Mouse (Mus musculus) liver, embryonic 13.5 days (tissue): ENCODE results near the gene Snrk. TPM values are rescaled to one million over a fixed set of nuclear protein-coding genes. Genes with fewer than 3 reads are reported as not detected.
A peak's percentile ranks its signal among the peaks of the same experiment; 100 is the strongest.

Experiments used
- ATAC-seq: fragments of 200-750 bp; cut with Nextera tagmentation; 2 replicates; pipeline ENCODE4 v1.8.0; 2017; ENCODE audit warnings: low read depth, mild to moderate bottlenecking, moderate number of reproducible peaks, moderate library complexity
- DNase-seq: peaks from one replicate; pipeline ENCODE4 v3.0.0; 2022
- H3K27ac ChIP-seq: fragments of 300-500 bp; sonication (generic); 2 replicates; pipeline ENCODE4 v1.5.1; 2015; ENCODE audit warnings: moderate library complexity, mild to moderate bottlenecking, inconsistent platforms
- H3K27me3 ChIP-seq: fragments of 300-500 bp; sonication (generic); 2 replicates; pipeline ENCODE4 v1.6.1; 2015; ENCODE audit warnings: mild to moderate bottlenecking, inconsistent platforms
- H3K36me3 ChIP-seq: fragments of 300-500 bp; sonication (generic); 2 replicates; pipeline ENCODE4 v1.6.1; 2015; ENCODE audit warnings: mild to moderate bottlenecking, inconsistent platforms
- H3K4me1 ChIP-seq: fragments of 300-500 bp; sonication (generic); replicated peaks from 2 replicates; pipeline ENCODE4 v1.6.1; 2015; ENCODE audit warnings: inconsistent platforms
- H3K4me2 ChIP-seq: fragments of 300-500 bp; sonication (generic); 2 replicates; pipeline ENCODE4 v1.6.1; 2015; ENCODE audit warnings: inconsistent platforms, mild to moderate bottlenecking, moderate library complexity
- H3K4me3 ChIP-seq: fragments of 300-500 bp; sonication (generic); replicated peaks from 2 replicates; pipeline ENCODE4 v1.5.1; 2015; ENCODE audit warnings: mild to moderate bottlenecking, inconsistent platforms
- H3K9ac ChIP-seq: fragments of 300-500 bp; sonication (generic); 2 replicates; pipeline ENCODE4 v1.6.1; 2015; ENCODE audit warnings: mild to moderate bottlenecking, inconsistent platforms
- H3K9me3 ChIP-seq: fragments of 300-500 bp; sonication (generic); replicated peaks from 2 replicates; pipeline ENCODE4 v1.6.1; 2016; ENCODE audit warnings: inconsistent platforms
- WGBS: fragments of 180-500 bp; shearing (Covaris S2); methylation state at CpG from one replicate; pipeline ENCODE4 v1.1.7; 2015; ENCODE audit not compliant: insufficient replicate concordance; 5-methylcytosine and 5-hydroxymethylcytosine counted together
- polyA plus RNA-seq: library from polyadenylated mRNA; unstranded; fragments of >200 nt; fragmentation: Nextera tagmentation; extraction: Ambion mirVana; gene quantifications from 2 replicates; pipeline ENCODE4 v1.2.1, GENCODE M21; 2015

Snrk gene
- polyA plus RNA-seq, 1 experiment from 2014 or later, result 14.6 TPM

- Histone ChIP-seq H3K4me2 (no peak overlapping the region), H3K27ac (no peak overlapping the region), H3K9ac (no peak overlapping the region), H3K4me3 (no peak overlapping the region), H3K36me3 (no peaks in the 10 kb centered on the region), H3K4me1 (peaks cover 12% of the 10 kb centered on the region), H3K27me3 (peaks cover 12% of the 10 kb centered on the region; the same call in 1 of the 2 replicates), H3K9me3 (no peaks in the 10 kb centered on the region)
- no peak for ATAC-seq
- WGBS, result 46% methylated on average over 8 of the region's 8 CpGs
- no peak for DNase-seq
Observed at GRCm38 (mm10) chr9:122109553-122110225, 7.4 kb upstream of the Snrk start.

DNA sequence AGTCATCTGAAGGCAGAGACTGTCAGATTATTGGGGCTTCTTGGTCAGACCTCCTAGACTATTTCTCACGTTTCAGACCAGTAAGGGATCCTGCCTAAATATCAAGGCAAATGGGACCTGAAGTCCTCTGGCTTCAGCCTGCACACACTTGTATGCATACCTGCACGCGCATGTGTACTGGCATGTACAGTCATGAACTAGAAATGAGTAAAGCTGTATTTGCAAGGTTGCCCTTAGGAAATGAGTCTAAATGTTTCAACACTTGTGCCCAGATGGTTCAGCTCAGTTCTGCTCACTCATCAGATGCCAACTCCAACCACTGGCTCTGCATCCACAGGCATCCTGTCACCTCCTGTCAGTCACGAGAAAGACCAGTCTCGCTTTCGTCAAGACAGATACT lies 6.6 kb upstream of the Snrk start:
- Histone ChIP-seq H3K9ac (no peak overlapping the region), H3K27ac (no peak overlapping the region), H3K36me3 (no peaks in the 10 kb centered on the region), H3K4me3 (no peak overlapping the region), H3K4me1 (0 out of 2 replicates have a peak, but pooled peaks cover 8% of the 10 kb centered on the region), H3K4me2 (no peak overlapping the region), H3K27me3 (peaks cover 8% of the 10 kb centered on the region; the same call in 1 of the 2 replicates), H3K9me3 (no peaks in the 10 kb centered on the region)
- WGBS, result 77% methylated on average over 6 of the region's 6 CpGs
- ATAC-seq (no peak), DNase-seq (no peak)

DNA sequence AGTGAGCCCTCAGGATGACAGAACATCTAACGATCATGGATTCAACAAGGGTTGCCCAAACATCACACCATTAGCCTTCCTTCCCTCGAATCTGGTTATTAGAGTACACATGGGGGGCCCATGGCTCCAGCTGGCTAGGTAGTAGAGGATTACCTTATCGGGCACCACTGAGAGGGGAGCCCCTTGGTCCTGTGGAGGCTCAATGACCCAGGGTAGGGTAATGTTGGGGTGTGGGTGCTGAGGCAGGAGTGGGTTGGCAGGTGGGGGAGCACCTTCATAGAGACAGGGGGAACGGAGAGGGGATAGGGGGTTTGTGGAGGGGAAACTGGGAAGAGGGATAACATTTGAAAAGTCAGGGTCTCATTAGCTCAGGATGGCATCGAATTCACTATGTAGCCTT lies 6.1 kb upstream of the Snrk start:
- Histone ChIP-seq H3K27ac (no peak overlapping the region), H3K4me3 (no peak overlapping the region), H3K36me3 (no peaks in the 10 kb centered on the region), H3K4me2 (no peak overlapping the region), H3K27me3 (peaks cover 7% of the 10 kb centered on the region; the same call in 1 of the 2 replicates), H3K9me3 (no peaks in the 10 kb centered on the region), H3K9ac (no peak overlapping the region), H3K4me1 (peaks cover 10% of the 10 kb centered on the region)
- ATAC-seq (no peak), DNase-seq (no peak)
- WGBS, result 68% methylated on average over 5 of the region's 5 CpGs

GRCm38 (mm10) chr9:122115552-122115951 lies 1.5 kb upstream of the Snrk start:
- Histone ChIP-seq H3K4me1 (peaks cover 39% of the 10 kb centered on the region), H3K27ac (peak overlapping the region; percentile 32; the same call in 1 of the 2 replicates), H3K4me2 (no peak overlapping the region), H3K27me3 (no peaks in the 10 kb centered on the region), H3K36me3 (no peaks in the 10 kb centered on the region), H3K9ac (no peak overlapping the region), H3K4me3 (no peak overlapping the region), H3K9me3 (no peaks in the 10 kb centered on the region)
- WGBS, result 44% methylated on average over 4 of the region's 4 CpGs
- no peak for ATAC-seq
- DNase-seq, result no peak

DNA sequence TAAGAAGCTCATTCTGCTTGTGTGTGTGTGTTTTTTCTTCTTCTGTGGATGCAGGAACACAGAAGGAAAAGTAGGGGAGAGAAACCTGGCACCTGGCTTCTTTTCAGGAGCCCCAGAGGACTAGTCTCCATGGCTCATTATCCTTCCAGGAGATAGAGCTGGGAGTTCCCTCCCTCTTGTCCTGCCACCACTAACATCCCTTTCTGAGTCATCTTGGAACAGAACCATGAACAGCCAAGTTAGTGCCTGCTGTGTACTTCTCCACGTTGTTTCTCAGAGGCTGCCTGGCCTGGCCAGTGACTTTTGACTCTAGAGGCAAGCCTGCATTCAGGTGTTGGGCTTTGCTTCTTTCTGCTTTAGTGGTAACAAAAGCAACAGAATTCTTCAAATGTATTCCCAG lies 707 bp upstream of the Snrk start:
- H3K9ac ChIP-seq, result no peak overlapping the region
- H3K4me3 ChIP-seq, result no peak overlapping the region
- ATAC-seq, result no peak
- WGBS, result 68% methylated on average over 1 of the region's 1 CpGs
- no peak overlapping the region for H3K4me2 ChIP-seq
- no peak for DNase-seq
- peaks cover 42% of the 10 kb centered on the region for H3K4me1 ChIP-seq
- H3K27ac ChIP-seq, result peak overlapping the region; percentile 21; the same call in 1 of the 2 replicates
- H3K9me3 ChIP-seq, result no peaks in the 10 kb centered on the region
- no peaks in the 10 kb centered on the region for H3K36me3 ChIP-seq
- H3K27me3 ChIP-seq, result no peaks in the 10 kb centered on the region

GRCm38 (mm10) chr9:122117692-122118529 lies 845 bp downstream of the Snrk start:
- WGBS, result 5% methylated on average over 40 of the region's 40 CpGs
- Histone ChIP-seq H3K27me3 (no peaks in the 10 kb centered on the region), H3K4me2 (peak overlapping the region; percentile 89), H3K4me1 (peaks cover 54% of the 10 kb centered on the region), H3K36me3 (no peaks in the 10 kb centered on the region), H3K4me3 (peak overlapping the region; percentile 87), H3K27ac (peak overlapping the region; percentile 89), H3K9ac (peak overlapping the region; percentile 94), H3K9me3 (no peaks in the 10 kb centered on the region)
- ATAC-seq (no peak; the same call in 1 of the 2 replicates), DNase-seq (peak; percentile 18)

- DNase-seq, result peak; percentile 31
- no peaks in the 10 kb centered on the region for H3K27me3 ChIP-seq
- no peaks in the 10 kb centered on the region for H3K36me3 ChIP-seq
- 0 out of 2 replicates have a peak overlapping the region, but pooled peaks have one; percentile 24 for H3K9ac ChIP-seq
- H3K27ac ChIP-seq, result peak overlapping the region; percentile 18
- peaks cover 60% of the 10 kb centered on the region for H3K4me1 ChIP-seq
- H3K9me3 ChIP-seq, result no peaks in the 10 kb centered on the region
- WGBS, result 47% methylated on average over 3 of the region's 3 CpGs
- peak overlapping the region; percentile 49 for H3K4me2 ChIP-seq
- H3K4me3 ChIP-seq, result no peak overlapping the region
- no peak for ATAC-seq
Observed at GRCm38 (mm10) chr9:122120089-122120488, 3.0 kb downstream of the Snrk start.

DNA sequence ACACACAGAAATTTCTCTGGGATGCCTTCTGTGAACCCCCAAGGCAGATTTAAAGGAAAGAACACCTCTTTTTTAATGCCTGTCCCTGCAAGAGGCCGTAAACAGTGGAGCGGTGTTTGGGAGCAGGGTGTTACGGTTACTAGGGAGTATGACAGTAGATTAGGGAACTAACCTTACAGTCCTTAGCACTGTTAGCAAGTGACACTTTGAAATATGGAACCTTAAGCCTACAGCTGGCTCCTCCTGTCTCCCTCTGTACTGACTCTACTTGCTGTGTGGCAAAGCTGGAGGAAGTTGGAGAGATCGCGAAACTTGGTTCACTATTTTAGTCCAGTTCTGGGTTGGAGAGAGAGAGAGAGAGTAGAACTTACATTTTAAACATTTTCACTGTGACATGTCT lies 5.0 kb downstream of the Snrk start:
- DNase-seq, result no peak
- Histone ChIP-seq H3K9me3 (no peaks in the 10 kb centered on the region), H3K4me3 (no peak overlapping the region), H3K27me3 (no peaks in the 10 kb centered on the region), H3K4me2 (no peak overlapping the region), H3K36me3 (no peaks in the 10 kb centered on the region), H3K9ac (no peak overlapping the region), H3K4me1 (peaks cover 57% of the 10 kb centered on the region), H3K27ac (no peak overlapping the region)
- no peak for ATAC-seq
- WGBS, result 56% methylated on average over 5 of the region's 5 CpGs

DNA sequence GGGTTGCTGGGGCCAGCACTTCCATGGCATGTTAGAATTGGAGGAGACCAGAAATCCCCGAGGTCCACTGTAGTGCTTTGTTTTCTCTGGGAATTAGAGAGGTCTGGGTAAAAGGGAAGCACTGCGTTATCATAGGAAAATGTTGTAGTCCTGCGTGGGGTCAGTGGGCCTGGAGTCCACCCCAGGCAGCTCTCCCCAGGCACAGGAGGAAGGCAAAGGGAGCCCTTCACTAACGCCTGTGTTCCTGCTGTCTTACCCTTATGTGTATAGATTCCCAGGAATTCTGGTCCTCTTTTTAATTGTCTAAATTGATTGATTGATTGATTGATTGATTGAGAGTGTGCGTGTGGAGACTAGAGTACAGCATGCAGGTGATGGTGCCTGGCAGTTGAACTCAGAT lies 6.1 kb downstream of the Snrk start:
- DNase-seq, result no peak
- Histone ChIP-seq H3K36me3 (no peaks in the 10 kb centered on the region), H3K4me1 (peaks cover 63% of the 10 kb centered on the region), H3K27ac (no peak overlapping the region), H3K9ac (no peak overlapping the region), H3K27me3 (no peaks in the 10 kb centered on the region), H3K4me2 (no peak overlapping the region), H3K9me3 (no peaks in the 10 kb centered on the region), H3K4me3 (no peak overlapping the region)
- ATAC-seq, result no peak
- 67% methylated on average over 5 of the region's 5 CpGs for WGBS

DNA sequence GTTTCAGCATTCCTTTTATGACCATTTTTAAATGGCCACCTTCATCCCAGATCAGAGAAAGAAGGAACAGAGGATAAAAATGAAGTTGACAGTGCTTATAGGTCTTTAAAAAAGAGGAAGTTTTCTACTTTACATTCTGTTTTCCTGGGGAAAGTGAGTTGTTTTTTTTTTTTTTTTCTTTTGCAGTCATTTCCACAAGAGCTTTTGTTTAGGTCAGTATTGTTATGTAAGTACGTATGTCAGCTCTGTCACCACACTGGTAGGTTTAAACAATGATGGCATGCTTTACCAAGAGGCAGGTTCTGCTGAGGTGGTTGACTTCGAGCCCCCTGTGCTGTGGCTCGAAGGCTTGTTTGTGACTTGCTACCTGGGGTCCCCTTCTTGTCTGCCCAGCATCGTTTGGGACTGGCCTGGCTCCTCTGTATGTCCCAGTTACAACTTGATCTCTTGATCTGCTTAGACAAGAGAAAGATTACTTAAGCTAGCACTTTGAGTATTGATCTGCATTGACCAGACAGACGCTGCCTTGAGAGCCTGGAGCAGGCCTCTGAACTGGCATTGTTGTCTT lies 8.7 kb downstream of the Snrk start:
- WGBS, result 48% methylated on average over 5 of the region's 5 CpGs
- Histone ChIP-seq H3K36me3 (no peaks in the 10 kb centered on the region), H3K9me3 (no peaks in the 10 kb centered on the region), H3K27ac (no peak overlapping the region), H3K27me3 (no peaks in the 10 kb centered on the region), H3K4me1 (peaks cover 66% of the 10 kb centered on the region), H3K9ac (no peak overlapping the region), H3K4me3 (no peak overlapping the region), H3K4me2 (no peak overlapping the region)
- DNase-seq, result no peak
- ATAC-seq, result no peak

DNA sequence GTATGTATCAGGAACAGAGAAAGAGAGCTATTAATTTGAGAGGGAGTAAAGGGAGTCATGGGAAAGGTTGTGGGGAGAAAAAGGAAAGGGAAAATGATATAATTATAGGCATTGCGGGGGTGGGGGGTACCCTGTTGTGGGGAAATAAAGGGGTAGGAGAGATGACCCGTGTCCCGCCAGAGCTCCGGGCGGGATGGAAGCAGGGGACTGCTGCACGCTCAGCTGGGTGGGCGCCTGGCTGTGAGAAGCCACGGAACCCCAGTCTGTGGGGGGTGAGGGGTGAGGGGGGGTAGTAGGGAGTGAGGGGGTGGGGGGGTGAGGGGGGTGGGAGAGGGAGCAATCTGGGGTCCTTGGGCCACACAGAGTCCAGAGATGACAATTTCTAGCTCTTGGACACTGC lies 9.7 kb downstream of the Snrk start:
- no peak for DNase-seq
- 69% methylated on average over 8 of the region's 8 CpGs for WGBS
- H3K9me3 ChIP-seq, result no peaks in the 10 kb centered on the region
- H3K27me3 ChIP-seq, result no peaks in the 10 kb centered on the region
- no peak overlapping the region for H3K4me3 ChIP-seq
- no peak overlapping the region for H3K4me2 ChIP-seq
- ATAC-seq, result no peak
- no peak overlapping the region for H3K9ac ChIP-seq
- H3K27ac ChIP-seq, result no peak overlapping the region
- H3K36me3 ChIP-seq, result no peaks in the 10 kb centered on the region
- H3K4me1 ChIP-seq, result peaks cover 70% of the 10 kb centered on the region
